14 mouse cellular contexts compared by ENCODE assay signal in the genomic region with DNA sequence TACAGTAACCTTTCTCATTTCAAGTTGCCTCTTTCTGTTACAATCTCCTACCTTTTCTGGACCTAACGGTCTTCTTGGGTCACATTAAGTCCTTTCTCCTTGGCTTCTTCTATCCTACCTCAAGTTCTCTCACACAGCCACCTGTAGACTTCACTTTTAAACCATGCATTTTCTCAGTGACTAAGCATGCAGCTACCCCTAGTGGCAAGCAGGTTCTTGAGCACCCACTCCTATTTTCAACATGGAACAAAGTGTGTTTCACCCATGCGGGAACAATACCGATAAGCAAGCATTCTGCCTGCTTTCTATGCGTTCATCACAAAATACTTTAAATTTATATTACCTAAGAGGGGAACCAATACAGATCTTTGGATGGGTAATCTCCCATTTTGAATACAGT.
A peak's percentile ranks its signal among the peaks of the same experiment; 100 is the strongest.
DNase-seq lines count a peak whose midpoint lies in the region; ATAC-seq and TF ChIP-seq lines count a peak whose summit lies in the region.
"Had no signal": no experiment of that assay in that cellular context is flagged by ENCODE, and none has a peak within 500 bp of the region (broad histone marks: within the 10 kb centered on the region; RNA-seq: fewer than 3 reads in every experiment).

No protein-coding gene starts in this region.

- no peaks in the 10 kb centered on the region for H3K9me3 ChIP-seq in embryonic facial prominence, embryonic 14.5 days (ENCODE audit: control insufficient read depth, low read length)
- H3K9me3 ChIP-seq in embryonic facial prominence, embryonic 10.5 days = no peaks in the 10 kb centered on the region
- H3K9me3 ChIP-seq: embryonic facial prominence, embryonic 13.5 days; midbrain, embryonic 10.5 days; stomach, embryonic 15.5 days had no signal

- H3K9ac ChIP-seq in embryonic facial prominence, embryonic 14.5 days (ENCODE audit: low read depth, low read length) = no peak overlapping the region
- H3K9ac ChIP-seq: embryonic facial prominence, embryonic 13.5 days; stomach, embryonic 15.5 days had no signal

- H3K4me3 ChIP-seq in embryonic facial prominence, embryonic 14.5 days (ENCODE audit: low read depth, low read length) = no peak overlapping the region
- H3K4me3 ChIP-seq in embryonic facial prominence, embryonic 10.5 days = no peak overlapping the region
- H3K4me3 ChIP-seq: embryonic facial prominence, embryonic 13.5 days; midbrain, embryonic 10.5 days; stomach, embryonic 15.5 days had no signal

- no peak for TF ChIP-seq POLR2A in brain, embryonic 14.5 days (IDR thresholded peaks at IDR 0.05; ENCODE audit: borderline replicate concordance, extremely low read depth, insufficient read depth, insufficient read length, poor library complexity, severe bottlenecking)

- no peak overlapping the region for H3K27ac ChIP-seq in embryonic facial prominence, embryonic 14.5 days (replicated peaks; ENCODE audit: low read depth, low read length)
- H3K27ac ChIP-seq in embryonic facial prominence, embryonic 10.5 days (replicated peaks) = no peak overlapping the region
- H3K27ac ChIP-seq: embryonic facial prominence, embryonic 13.5 days; midbrain, embryonic 10.5 days; stomach, embryonic 15.5 days had no signal

- no peaks in the 10 kb centered on the region for H3K4me1 ChIP-seq in embryonic facial prominence, embryonic 14.5 days (ENCODE audit: control insufficient read depth, insufficient read depth, low read length)
- no peaks in the 10 kb centered on the region for H3K4me1 ChIP-seq in embryonic facial prominence, embryonic 10.5 days
- H3K4me1 ChIP-seq: embryonic facial prominence, embryonic 13.5 days; midbrain, embryonic 10.5 days; stomach, embryonic 15.5 days had no signal

- TF ChIP-seq CTCF in brain, embryonic 14.5 days (IDR thresholded peaks at IDR 0.05; ENCODE audit: borderline replicate concordance, extremely low read depth, insufficient read depth, insufficient read length) = peak; percentile 54; the same call in 1 of the 2 replicates

- peak; percentile 12 for DNase-seq in embryonic facial prominence, embryonic 14.5 days (ENCODE audit: low spot score)
- DNase-seq in embryonic facial prominence, embryonic 10.5 days (ENCODE audit: low spot score) = no peak
- peak; percentile 20 for DNase-seq in layer of hippocampus, adult 11-12 months (ENCODE audit: low spot score)
- DNase-seq in layer of hippocampus, postnatal 36 days = no peak
- peak; percentile 32 for DNase-seq in 3T3-L1 (ENCODE audit: low read depth, low spot score)
- peak; percentile 67 for DNase-seq in brain, embryonic 14.5 days (ENCODE audit: low read depth)
- DNase-seq in thymus, postnatal 14 days = no peak
- DNase-seq in natural killer cell, adult 2 months (ENCODE audit: low spot score in 2 of 2) = no peak
- DNase-seq: gastrocnemius, postnatal 10 days; heart, postnatal 36 days; kidney, postnatal 10 days had no signal

- H3K36me3 ChIP-seq in embryonic facial prominence, embryonic 14.5 days (ENCODE audit: control insufficient read depth, insufficient read depth, low read length) = no peaks in the 10 kb centered on the region
- H3K36me3 ChIP-seq in embryonic facial prominence, embryonic 10.5 days (replicated peaks) = 0 out of 2 replicates have a peak, but pooled peaks cover 8% of the 10 kb centered on the region
- H3K36me3 ChIP-seq: embryonic facial prominence, embryonic 13.5 days; stomach, embryonic 15.5 days had no signal

- H3K4me2 ChIP-seq in embryonic facial prominence, embryonic 14.5 days (ENCODE audit: low read depth, low read length) = no peak overlapping the region
- H3K4me2 ChIP-seq: embryonic facial prominence, embryonic 13.5 days; stomach, embryonic 15.5 days had no signal

- 85% methylated on average over 4 of the region's 4 CpGs for WGBS in embryonic facial prominence, embryonic 14.5 days
- WGBS in embryonic facial prominence, embryonic 10.5 days = 91% methylated on average over 4 of the region's 4 CpGs

- no peak for ATAC-seq in embryonic facial prominence, embryonic 14.5 days (ENCODE audit: low read depth)

- H3K27me3 ChIP-seq in embryonic facial prominence, embryonic 14.5 days (replicated peaks; ENCODE audit: control insufficient read depth, insufficient read depth, low read length) = no peaks in the 10 kb centered on the region
- no peaks in the 10 kb centered on the region for H3K27me3 ChIP-seq in embryonic facial prominence, embryonic 10.5 days (replicated peaks; ENCODE audit: low read depth, poor library complexity, severe bottlenecking)
- H3K27me3 ChIP-seq: embryonic facial prominence, embryonic 13.5 days; stomach, embryonic 15.5 days had no signal

Comparison
In these comparisons a context has a peak if more than half of its experiments do, and no peak if none do; other contexts are left out.
1. DNase-seq: peak in embryonic facial prominence, embryonic 14.5 days (single experiment), layer of hippocampus, adult 11-12 months (single experiment), 3T3-L1 (single experiment) and brain, embryonic 14.5 days (single experiment); none in embryonic facial prominence, embryonic 10.5 days (single experiment), layer of hippocampus, postnatal 36 days (0 of 2), thymus, postnatal 14 days (single experiment) and natural killer cell, adult 2 months (0 of 2).